Mouse (Mus musculus) neural tube, embryonic 14.5 days (tissue): ENCODE measurements around the gene Selenot. TPM values are rescaled to one million over a fixed set of nuclear protein-coding genes. Genes with fewer than 3 reads are reported as not detected.
"Not testable (repeated sequence)": the region's sequence is repeated elsewhere in the genome, so short reads cannot be mapped to it uniquely, and the experiment has no call there.

Experiments used
- ATAC-seq: fragments of 200-750 bp; cut with Nextera tagmentation; 2 replicates; pipeline ENCODE4 v1.8.0; 2017; ENCODE audit warnings: low read depth, mild to moderate bottlenecking, moderate TSS enrichment, moderate library complexity
- H3K27ac ChIP-seq: fragments of 300-500 bp; sonication (generic); 2 replicates; pipeline ENCODE4 v1.5.1; 2014; ENCODE audit warnings: low read depth, mild to moderate bottlenecking, control low read depth, low read length, moderate library complexity, mixed read lengths
- H3K27me3 ChIP-seq: fragments of 300-500 bp; sonication (generic); 2 replicates; pipeline ENCODE4 v1.6.1; 2014; ENCODE audit warnings: low read length; ENCODE audit not compliant: control insufficient read depth, insufficient read depth
- H3K36me3 ChIP-seq: fragments of 300-500 bp; sonication (generic); 2 replicates; pipeline ENCODE4 v1.6.1; 2014; ENCODE audit warnings: low read length, mixed read lengths; ENCODE audit not compliant: control insufficient read depth, insufficient read depth
- H3K4me1 ChIP-seq: fragments of 300-500 bp; sonication (generic); 2 replicates; pipeline ENCODE4 v1.6.1; 2014; ENCODE audit warnings: low read length; ENCODE audit not compliant: control insufficient read depth, insufficient read depth
- H3K4me2 ChIP-seq: fragments of 300-500 bp; sonication (generic); 2 replicates; pipeline ENCODE4 v1.6.1; 2014; ENCODE audit warnings: mild to moderate bottlenecking, low read depth, low read length, control low read depth
- H3K4me3 ChIP-seq: fragments of 300-500 bp; sonication (generic); 2 replicates; pipeline ENCODE4 v1.5.1; 2014; ENCODE audit warnings: low read depth, low read length, control low read depth, mixed read lengths
- H3K9ac ChIP-seq: fragments of 300-500 bp; sonication (generic); replicated peaks from 2 replicates; pipeline ENCODE4 v1.6.1; 2014; ENCODE audit warnings: low read depth, mild to moderate bottlenecking, control low read depth, low read length, mixed read lengths
- H3K9me3 ChIP-seq: fragments of 300-500 bp; sonication (generic); 2 replicates; pipeline ENCODE4 v1.6.1; 2016; ENCODE audit warnings: low read length; ENCODE audit not compliant: control insufficient read depth
- WGBS: fragments of 180-500 bp; shearing (Covaris S2); extraction: QIAGEN DNeasy Blood & Tissue Kit; methylation state at CpG from one replicate; pipeline ENCODE4 v1.1.7; 2014; 5-methylcytosine and 5-hydroxymethylcytosine counted together
- polyA plus RNA-seq: library from polyadenylated mRNA; unstranded; fragments of >200 nt; fragmentation: Nextera tagmentation; extraction: Ambion mirVana; gene quantifications from 2 replicates; pipeline ENCODE4 v1.2.1, GENCODE M21; 2014

Selenot gene
- polyA plus RNA-seq, 1 experiment from 2014 or later, result 36.7 TPM

GRCm38 (mm10) chr3:58577506-58578050, 1.1 kb downstream of the Selenot start:
- peaks cover 15% of the 10 kb centered on the region; the same call in 1 of the 2 replicates for H3K4me1 ChIP-seq
- peak overlapping the region; percentile 99 for H3K9ac ChIP-seq
- peak overlapping the region; percentile 55 for H3K4me2 ChIP-seq
- ATAC-seq, result no peak
- H3K27ac ChIP-seq, result peak overlapping the region; percentile 98; the same call in 1 of the 2 replicates
- H3K27me3 ChIP-seq, result no peaks in the 10 kb centered on the region
- 22% methylated on average over 8 of the region's 8 CpGs for WGBS
- 0 out of 2 replicates have a peak, but pooled peaks cover 3% of the 10 kb centered on the region for H3K36me3 ChIP-seq
- no peaks in the 10 kb centered on the region for H3K9me3 ChIP-seq
- peak overlapping the region; percentile 91 for H3K4me3 ChIP-seq

GRCm38 (mm10) chr3:58581530-58581929, 5.1 kb downstream of the Selenot start:
- H3K9me3 ChIP-seq, result no peaks in the 10 kb centered on the region
- H3K36me3 ChIP-seq, result peaks cover 8% of the 10 kb centered on the region
- WGBS, result 85% methylated on average over 4 of the region's 4 CpGs
- H3K4me2 ChIP-seq, result no peak overlapping the region
- no peak overlapping the region for H3K9ac ChIP-seq
- H3K27ac ChIP-seq, result no peak overlapping the region
- no peaks in the 10 kb centered on the region for H3K27me3 ChIP-seq
- no peak overlapping the region for H3K4me3 ChIP-seq
- peaks cover 14% of the 10 kb centered on the region; the same call in 1 of the 2 replicates for H3K4me1 ChIP-seq
- ATAC-seq, result no peak

- no peak overlapping the region for H3K27ac ChIP-seq
- H3K9ac ChIP-seq, result no peak overlapping the region
- H3K4me1 ChIP-seq, result peaks cover 14% of the 10 kb centered on the region; the same call in 1 of the 2 replicates
- H3K36me3 ChIP-seq, result peaks cover 8% of the 10 kb centered on the region
- H3K27me3 ChIP-seq, result no peaks in the 10 kb centered on the region
- H3K4me3 ChIP-seq, result no peak overlapping the region
- 85% methylated on average over 5 of the region's 5 CpGs for WGBS
- H3K4me2 ChIP-seq, result no peak overlapping the region
- no peaks in the 10 kb centered on the region for H3K9me3 ChIP-seq
- ATAC-seq, result no peak
These were observed 5.9 kb downstream of the Selenot start for GRCm38 (mm10) chr3:58582297-58582696.

GRCm38 (mm10) chr3:58582788-58583426, 6.5 kb downstream of the Selenot start:
- no peak overlapping the region for H3K9ac ChIP-seq
- ATAC-seq, result no peak
- no peaks in the 10 kb centered on the region for H3K9me3 ChIP-seq
- H3K4me1 ChIP-seq, result peaks cover 11% of the 10 kb centered on the region; the same call in 1 of the 2 replicates
- 89% methylated on average over 5 of the region's 5 CpGs for WGBS
- no peak overlapping the region for H3K27ac ChIP-seq
- H3K36me3 ChIP-seq, result peaks cover 8% of the 10 kb centered on the region
- no peak overlapping the region for H3K4me2 ChIP-seq
- no peak overlapping the region for H3K4me3 ChIP-seq
- H3K27me3 ChIP-seq, result no peaks in the 10 kb centered on the region

- 89% methylated on average over 4 of the region's 4 CpGs for WGBS
- not testable (repeated sequence) for H3K9ac ChIP-seq, H3K9me3 ChIP-seq, H3K27ac ChIP-seq, ATAC-seq, H3K4me3 ChIP-seq, H3K27me3 ChIP-seq, H3K4me1 ChIP-seq, H3K4me2 ChIP-seq
- H3K36me3 ChIP-seq, result peaks cover 12% of the 10 kb centered on the region
These were observed 14.1 kb downstream of the Selenot start for GRCm38 (mm10) chr3:58590544-58590943.

- H3K4me2 ChIP-seq, H3K27ac ChIP-seq, H3K27me3 ChIP-seq, H3K4me3 ChIP-seq, H3K9me3 ChIP-seq, H3K9ac ChIP-seq, ATAC-seq, H3K36me3 ChIP-seq, H3K4me1 ChIP-seq: not testable (repeated sequence)
- WGBS, result 67% methylated on average over 7 of the region's 7 CpGs
These were observed 16.2 kb downstream of the Selenot start for GRCm38 (mm10) chr3:58592666-58593065.

- WGBS, result 32% methylated on average over 5 of the region's 5 CpGs
- no peak overlapping the region for H3K4me2 ChIP-seq
- no peaks in the 10 kb centered on the region for H3K9me3 ChIP-seq
- H3K4me3 ChIP-seq, result no peak overlapping the region
- H3K27me3 ChIP-seq, result no peaks in the 10 kb centered on the region
- no peak overlapping the region for H3K27ac ChIP-seq
- ATAC-seq, result no peak
- peaks cover 5% of the 10 kb centered on the region; the same call in 1 of the 2 replicates for H3K36me3 ChIP-seq
- H3K4me1 ChIP-seq, result no peaks in the 10 kb centered on the region
- H3K9ac ChIP-seq, result no peak overlapping the region
These were observed 17.2 kb downstream of the Selenot start for GRCm38 (mm10) chr3:58593623-58594022.

- WGBS, result 34% methylated on average over 4 of the region's 4 CpGs
- H3K27ac ChIP-seq, result no peak overlapping the region
- ATAC-seq, result no peak
These were observed 32.1 kb downstream of the Selenot start for GRCm38 (mm10) chr3:58608506-58608905.

GRCm38 (mm10) chr3:58609985-58610384, 33.5 kb downstream of the Selenot start:
- Histone ChIP-seq H3K27me3 (no peaks in the 10 kb centered on the region), H3K27ac (no peak overlapping the region), H3K4me2 (no peak overlapping the region), H3K4me1 (no peaks in the 10 kb centered on the region), H3K9ac (no peak overlapping the region), H3K36me3 (no peaks in the 10 kb centered on the region), H3K9me3 (no peaks in the 10 kb centered on the region), H3K4me3 (no peak overlapping the region)
- 84% methylated on average over 5 of the region's 5 CpGs for WGBS
- no peak for ATAC-seq

More at GRCm38 (mm10) chr3:58608506-58608905, 32.1 kb downstream of the Selenot start:
- H3K4me1 ChIP-seq, result no peaks in the 10 kb centered on the region
- H3K9me3 ChIP-seq, result no peaks in the 10 kb centered on the region
- no peaks in the 10 kb centered on the region for H3K27me3 ChIP-seq
- no peak overlapping the region for H3K9ac ChIP-seq
- H3K4me2 ChIP-seq, result no peak overlapping the region
- no peaks in the 10 kb centered on the region for H3K36me3 ChIP-seq
- no peak overlapping the region for H3K4me3 ChIP-seq
